Mouse (Mus musculus) CH12.LX (cell line): ENCODE results near the gene Npb. TPM values are rescaled to one million over a fixed set of nuclear protein-coding genes. Genes with fewer than 3 reads are reported as not detected.
A peak's percentile ranks its signal among the peaks of the same experiment; 100 is the strongest.

Experiments
- DNase-seq: peaks from one replicate; pipeline ENCODE4 v3.0.0-alpha.2; 2013; ENCODE audit errors: extremely low read depth
- H3K27ac ChIP-seq: 2 replicates; pipeline ENCODE4 v1.5.1; 2012; ENCODE audit warnings: low read depth, mild to moderate bottlenecking, control low read depth, moderate library complexity; ENCODE audit not compliant: insufficient read depth
- H3K27me3 ChIP-seq: replicated peaks from 2 replicates; pipeline ENCODE3; 2012; ENCODE audit warnings: inconsistent platforms
- H3K36me3 ChIP-seq, 2 experiments: replicated peaks in 1 of 2; 2 replicates each; pipeline versions ENCODE3 to v1.6.1; 2012; ENCODE audit warnings: inconsistent platforms in 1 of 2, low read length in 1 of 2, mild to moderate bottlenecking in 1 of 2, mixed read lengths in 1 of 2, moderate library complexity in 1 of 2; ENCODE audit not compliant: control insufficient read depth in 1 of 2, insufficient read depth in 1 of 2
- H3K4me1 ChIP-seq, 2 experiments: 2 replicates each; pipeline ENCODE4 v1.6.1; 2012; ENCODE audit warnings: inconsistent platforms in 1 of 2, moderate library complexity in 1 of 2; ENCODE audit not compliant: insufficient read depth in 2 of 2, control insufficient read depth in 1 of 2
- H3K4me2 ChIP-seq: 2 replicates; pipeline ENCODE4 v1.6.1; 2012; ENCODE audit warnings: low read depth, mild to moderate bottlenecking, control low read depth; ENCODE audit not compliant: poor library complexity, insufficient read depth, severe bottlenecking
- H3K4me3 ChIP-seq, 3 experiments: fragments of 150-350 bp in 1 of 3; sonication (generic) in 1 of 3; replicated peaks in 1 of 3; 2 replicates each; pipeline versions ENCODE3 to v1.5.1; 2011 to 2012; ENCODE audit warnings: low read depth in 2 of 3, low read length in 2 of 3, mild to moderate bottlenecking in 2 of 3, moderate library complexity in 2 of 3, control low read depth in 1 of 3, improper control_type of control experiment in 1 of 3, inconsistent platforms in 1 of 3, mixed read lengths in 1 of 3; ENCODE audit not compliant: poor library complexity in 1 of 3
- H3K79me2 ChIP-seq: replicated peaks from 2 replicates; pipeline ENCODE4 v1.6.1; 2012; ENCODE audit warnings: mild to moderate bottlenecking, moderate library complexity; ENCODE audit not compliant: control insufficient read depth, poor library complexity, insufficient read depth, severe bottlenecking; ENCODE audit errors: extremely low read depth
- H3K9ac ChIP-seq: 2 replicates; pipeline ENCODE4 v1.6.1; 2012; ENCODE audit warnings: low read depth, mild to moderate bottlenecking, control low read depth, moderate library complexity; ENCODE audit not compliant: insufficient read depth
- H3K9me3 ChIP-seq: replicated peaks from 2 replicates; pipeline ENCODE3; 2012; ENCODE audit warnings: low read length, inconsistent platforms, mixed read lengths
- BHLHE40 ChIP-seq: IDR thresholded peaks from 2 replicates; pipeline ENCODE4 v1.6.1; 2011; ENCODE audit warnings: mild to moderate bottlenecking, low read depth, low read length, improper control_type of control experiment
- CHD1 ChIP-seq: IDR thresholded peaks from 2 replicates; pipeline ENCODE4 v1.6.1; 2012; ENCODE audit warnings: low read depth, low read length, improper control_type of control experiment, inconsistent platforms
- CTCF ChIP-seq, 2 experiments: IDR thresholded peaks in 1 of 2; conservative IDR thresholded peaks in 1 of 2; 2 replicates each; pipeline ENCODE4 v1.5.1; 2011 to 2012; ENCODE audit warnings: low read depth in 2 of 2, low read length in 2 of 2, improper control_type of control experiment in 1 of 2, inconsistent platforms in 1 of 2, mild to moderate bottlenecking in 1 of 2, moderate library complexity in 1 of 2
- E2F4 ChIP-seq: IDR thresholded peaks from 2 replicates; pipeline ENCODE4 v1.6.1; 2011; ENCODE audit warnings: low read depth, low read length, improper control_type of control experiment; ENCODE audit not compliant: insufficient replicate concordance
- ELF1 ChIP-seq: IDR thresholded peaks from 2 replicates; pipeline ENCODE4 v1.6.1; 2014; ENCODE audit warnings: low read depth, mild to moderate bottlenecking, inconsistent platforms, low read length, improper control_type of control experiment
- ETS1 ChIP-seq: conservative IDR thresholded peaks from 2 replicates; pipeline ENCODE4 v1.6.1; 2012; ENCODE audit warnings: low read depth, mild to moderate bottlenecking, inconsistent platforms, low read length, improper control_type of control experiment, moderate library complexity
- GABPA ChIP-seq: IDR thresholded peaks from 2 replicates; pipeline ENCODE4 v1.6.1; 2012; ENCODE audit warnings: low read depth, low read length, improper control_type of control experiment, inconsistent platforms; ENCODE audit not compliant: insufficient replicate concordance
- IRF4 ChIP-seq: IDR thresholded peaks from 2 replicates; pipeline ENCODE4 v1.6.1; 2014; ENCODE audit warnings: low read depth, mild to moderate bottlenecking, inconsistent platforms, low read length, improper control_type of control experiment
- MAFK ChIP-seq: IDR thresholded peaks from 2 replicates; pipeline ENCODE4 v1.6.1; 2011; ENCODE audit warnings: low read length, improper control_type of control experiment; ENCODE audit not compliant: insufficient replicate concordance
- MAZ ChIP-seq: IDR thresholded peaks from 2 replicates; pipeline ENCODE4 v1.6.1; 2012; ENCODE audit warnings: low read depth, mild to moderate bottlenecking, inconsistent platforms, low read length, improper control_type of control experiment, moderate library complexity
- MYC ChIP-seq: IDR thresholded peaks from 2 replicates; pipeline ENCODE4 v1.6.1; 2011; ENCODE audit warnings: low read depth, mild to moderate bottlenecking, improper control_type of control experiment, low read length
- NRF1 ChIP-seq: IDR thresholded peaks from 2 replicates; pipeline ENCODE4 v1.6.1; 2014; ENCODE audit warnings: low read depth, mild to moderate bottlenecking, inconsistent platforms, low read length, improper control_type of control experiment, moderate library complexity
- SMC3 ChIP-seq: IDR thresholded peaks from 2 replicates; pipeline ENCODE4 v1.6.1; 2011; ENCODE audit warnings: low read depth, low read length, improper control_type of control experiment
- TBP ChIP-seq: conservative IDR thresholded peaks from 2 replicates; pipeline ENCODE4 v1.6.1; 2011; ENCODE audit warnings: low read depth, low read length, improper control_type of control experiment
- TCF12 ChIP-seq: IDR thresholded peaks from 2 replicates; pipeline ENCODE4 v1.6.1; 2014; ENCODE audit warnings: low read depth, mild to moderate bottlenecking, inconsistent platforms, low read length, improper control_type of control experiment
- UBTF ChIP-seq: IDR thresholded peaks from 2 replicates; pipeline ENCODE4 v1.6.1; 2012; ENCODE audit warnings: low read depth, mild to moderate bottlenecking, inconsistent platforms, low read length, improper control_type of control experiment, moderate library complexity
- USF2 ChIP-seq: conservative IDR thresholded peaks from 2 replicates; pipeline ENCODE4 v1.6.1; 2011; ENCODE audit warnings: low read depth, low read length, improper control_type of control experiment
- ZMIZ1 ChIP-seq: IDR thresholded peaks from 2 replicates; pipeline ENCODE4 v1.6.1; 2012; ENCODE audit warnings: low read depth, mild to moderate bottlenecking, inconsistent platforms, low read length, improper control_type of control experiment
- dilution Hi-C: fragments of 300-500 bp; cut with MboI; formaldehyde crosslinking; loops from 2 replicates; pipeline ENCODE4 v1.14.3; 2020; ENCODE audit warnings: low sequenced_read_pairs; ENCODE audit not compliant: extremely low pct_unique_long_range_greater_than_20kb, extremely low pct_ligation_motif_present
- in situ Hi-C: fragments of 300-500 bp; cut with MboI; formaldehyde crosslinking; loops from 3 replicates; pipeline ENCODE4 v1.14.3; 2019; ENCODE audit warnings: low sequenced_read_pairs, low pct_ligation_motif_present, low pct_unique_long_range_greater_than_20kb, mixed read lengths
- polyA plus RNA-seq: library from polyadenylated mRNA; unstranded; fragments of >175 nt; gene quantifications from 2 replicates; pipeline ENCODE4 v1.2.1, GENCODE M21; 2012; ENCODE audit warnings: low read depth; ENCODE audit not compliant: insufficient read length
- total RNA-seq, 2 experiments: library from RNA; depleted of rRNA; stranded (reverse); fragments of 300-350 nt in 1 of 2; fragments of >200 nt in 1 of 2; gene quantifications; 2 replicates each; pipeline ENCODE4 v1.2.3; 2012 to 2014

Npb gene
- total and polyA plus RNA-seq, 3 experiments: 0.55 to 1.3 TPM; not detected in 1

DNA sequence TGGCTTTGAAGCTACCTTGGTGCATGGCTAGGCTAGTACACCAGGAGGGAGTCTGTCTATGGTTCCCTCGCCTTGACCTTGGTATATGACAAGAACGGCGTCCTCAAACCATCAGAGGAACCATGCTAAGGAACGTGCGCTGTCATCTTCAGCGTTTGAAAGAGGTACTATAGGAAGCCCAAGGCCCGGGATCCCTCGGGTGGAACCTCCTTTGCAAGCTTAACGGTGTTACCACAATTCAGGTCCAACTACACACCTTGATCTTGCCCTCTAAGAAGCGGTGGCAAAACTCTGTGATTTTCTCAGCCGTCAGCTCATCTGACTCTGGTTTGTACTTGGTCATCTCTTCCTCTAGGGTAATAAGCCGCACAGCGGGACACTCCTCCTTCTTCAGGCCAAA lies 45.3 kb upstream of the Npb start:
- H3K9me3 ChIP-seq: no peaks in the 10 kb centered on the region
- no peak for TF ChIP-seq ETS1
- no peak for TF ChIP-seq MAFK
- no peak for TF ChIP-seq IRF4
- no peak for TF ChIP-seq CTCF (conservative IDR thresholded peaks at IDR 0.05 in 1 of 2, IDR thresholded peaks at IDR 0.05 in 1 of 2; ENCODE audit: low read depth in 2 of 2, low read length in 2 of 2)
- TF ChIP-seq ELF1: no peak
- TF ChIP-seq BHLHE40: no peak
- no peak for TF ChIP-seq GABPA
- no peak for TF ChIP-seq TBP
- TF ChIP-seq USF2: no peak
- no peak for TF ChIP-seq ZMIZ1
- TF ChIP-seq E2F4: no peak
- no peak for TF ChIP-seq MYC
- TF ChIP-seq CHD1: no peak
- TF ChIP-seq NRF1: no peak
- TF ChIP-seq TCF12: no peak
- TF ChIP-seq MAZ: no peak
- no peak for TF ChIP-seq UBTF
- TF ChIP-seq, all 38 proteins: peak for 0
- no peak overlapping the region for H3K9ac ChIP-seq
- H3K27ac ChIP-seq: no peak overlapping the region
- H3K4me1 ChIP-seq: peaks cover 0 to 8% of the 10 kb centered on the region in 2 experiments; a peak in 1 of 4 replicates
- dilution Hi-C loops (no loop called here), in situ Hi-C loops (loop anchor here (5.0 kb wide), 1 partner anchor 76 kb away; no protein-coding TSS in a partner anchor)
- H3K36me3 ChIP-seq: peaks cover 78 to 89% of the 10 kb centered on the region in 2 experiments
- H3K27me3 ChIP-seq: no peaks in the 10 kb centered on the region
- DNase-seq: no peak
- no peak overlapping the region for H3K4me2 ChIP-seq
- H3K4me3 ChIP-seq: no peak overlapping the region
- H3K79me2 ChIP-seq: peaks cover 11% of the 10 kb centered on the region

DNA sequence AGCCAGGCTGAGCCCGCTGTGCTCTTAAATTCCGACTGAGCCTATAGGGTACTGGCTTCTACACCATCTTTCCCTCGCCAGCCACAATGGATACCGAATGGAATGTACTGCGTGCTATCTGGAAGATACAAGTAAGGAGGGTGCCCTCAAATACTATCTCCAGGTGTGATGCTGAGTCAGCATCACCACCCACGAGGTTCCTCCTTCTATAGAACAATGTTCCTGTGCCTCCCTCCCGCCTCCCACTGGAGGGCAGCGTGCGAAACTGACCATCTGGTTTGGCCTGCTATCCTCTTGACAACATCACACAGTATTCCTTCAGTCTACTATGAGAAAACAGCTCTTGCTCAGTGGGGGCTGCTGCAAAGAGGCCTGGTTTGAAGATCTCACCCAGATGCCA lies 43.2 kb upstream of the Npb start:
- peaks cover 19% of the 10 kb centered on the region for H3K79me2 ChIP-seq
- H3K27me3 ChIP-seq: no peaks in the 10 kb centered on the region
- peaks cover 0 to 11% of the 10 kb centered on the region in 2 experiments; a peak in 1 of 4 replicates for H3K4me1 ChIP-seq
- dilution Hi-C loops (no loop called here), in situ Hi-C loops (loop anchor here (5.0 kb wide), 1 partner anchor 43 kb away; no protein-coding TSS in a partner anchor)
- no peak overlapping the region for H3K4me3 ChIP-seq
- H3K9ac ChIP-seq: no peak overlapping the region
- TF ChIP-seq CTCF (conservative IDR thresholded peaks at IDR 0.05 in 1 of 2, IDR thresholded peaks at IDR 0.05 in 1 of 2; ENCODE audit: low read depth in 2 of 2, low read length in 2 of 2): peak in 1 of 2 experiments; percentile 42; a peak in 2 of 4 replicates
- no peak for TF ChIP-seq NRF1
- peak; percentile 18 for TF ChIP-seq SMC3
- peak; percentile 96 for TF ChIP-seq MAFK
- H3K9me3 ChIP-seq: no peaks in the 10 kb centered on the region
- no peak overlapping the region for H3K27ac ChIP-seq
- no peak for DNase-seq
- peaks cover 84 to 91% of the 10 kb centered on the region in 2 experiments for H3K36me3 ChIP-seq
- H3K4me2 ChIP-seq: no peak overlapping the region
